Mouse (Mus musculus) c-Kit-positive CD71-positive TER-119-positive erythroid progenitor cells, embryonic 14.5 days (primary cell): ENCODE results near the gene Olfr1107.

ENCODE experiments used
- DNase-seq: peaks from one replicate; pipeline ENCODE4 v3.0.0-alpha.2; 2013; ENCODE audit warnings: low spot score

The Olfr1107 gene

GRCm38 (mm10) chr2:87075717-87076116 is at the start of gene Olfr1107:
TSS of gene Olfr1107 (minus strand) at chr2:87075817.
- no peak for DNase-seq

- no peak for DNase-seq
Measured at GRCm38 (mm10) chr2:87114467-87114866, 38.9 kb upstream of the Olfr1107 start, which contains the start of gene Olfr259. TSS of gene Olfr259 (minus strand) at chr2:87114567.

GRCm38 (mm10) chr2:87095908-87096307 is 20.3 kb upstream of the Olfr1107 start, which contains the start of gene Olfr1109:
TSS of gene Olfr1109 (minus strand) at chr2:87096008.
- DNase-seq, result no peak

GRCm38 (mm10) chr2:87052173-87052572 is 23.4 kb downstream of the Olfr1107 start, which contains the start of gene Olfr1106:
TSS of gene Olfr1106 (minus strand) at chr2:87052273.
- DNase-seq, result no peak

GRCm38 (mm10) chr2:87036431-87036830 is 39.2 kb downstream of the Olfr1107 start, which contains the start of gene Olfr1105:
TSS of gene Olfr1105 (minus strand) at chr2:87036531.
- no peak for DNase-seq

GRCm38 (mm10) chr2:87026980-87027379 is 48.6 kb downstream of the Olfr1107 start, which contains the start of gene Olfr1104:
TSS of gene Olfr1104 (minus strand) at chr2:87027080.
- no peak for DNase-seq
